ENCODE assay signal across 39 mouse cellular contexts in genomic region chr7:135430903-135431302, GRCm38 (mm10). TPM values are rescaled to one million over a fixed set of nuclear protein-coding genes. Genes with fewer than 3 reads are reported as not detected.
DNase-seq lines count a peak whose midpoint lies in the region; ATAC-seq lines count a peak whose summit lies in the region.
"Had no signal": no experiment of that assay in that cellular context is flagged by ENCODE, and none has a peak within 500 bp of the region (broad histone marks: within the 10 kb centered on the region; RNA-seq: fewer than 3 reads in every experiment).

No protein-coding gene starts in this region.

- peak; percentile 32 to 38 for DNase-seq in left cerebral cortex, adult 18-20 months (ENCODE audit: low spot score in 2 of 2)
- no peak for DNase-seq in left cerebral cortex, postnatal 14 days (ENCODE audit: low spot score in 2 of 2)
- peak; percentile 28 for DNase-seq in right cerebral cortex, postnatal 25 days
- DNase-seq in right cerebral cortex, postnatal 10 days (ENCODE audit: low spot score in 2 of 2), result no peak
- DNase-seq in retina, embryonic 14.5 days (ENCODE audit: low spot score), result peak; percentile 16
- DNase-seq in cerebellum, adult 11-12 months, result no peak
- DNase-seq: adrenal gland, adult 8-10 months; B cell, adult 2 months; cerebellum, adult 18-20 months; cerebellum, postnatal 10 days; gastrocnemius, postnatal 25 days; heart, adult 18-20 months; heart, postnatal 4 days; kidney, adult 11 months; kidney, postnatal 25 days; layer of hippocampus, postnatal 36 days; liver; lung, adult 2 months; lung, postnatal 10 days; spleen, adult 18-20 months; thymus, adult 18-20 months; thymus, postnatal 25 days had no signal

- no peaks in the 10 kb centered on the region for H3K9me3 ChIP-seq in forebrain, embryonic 16.5 days (ENCODE audit: control insufficient read depth, low read length)
- H3K9me3 ChIP-seq: forebrain, embryonic 12.5 days; neural tube, embryonic 13.5 days had no signal

- no peak for ATAC-seq in forebrain, embryonic 16.5 days
- ATAC-seq: inflammation-experienced regulatory T-cells, adult 6 months had no signal

- 67% methylated on average over 2 of the region's 2 CpGs for WGBS in forebrain, embryonic 16.5 days

- no peaks in the 10 kb centered on the region for H3K36me3 ChIP-seq in forebrain, embryonic 16.5 days (ENCODE audit: control insufficient read depth, insufficient read depth)
- H3K36me3 ChIP-seq: forebrain, embryonic 12.5 days; neural tube, embryonic 13.5 days had no signal

- H3K4me1 ChIP-seq in forebrain, embryonic 16.5 days (replicated peaks; ENCODE audit: control insufficient read depth, insufficient read depth, low read length), result no peaks in the 10 kb centered on the region
- H3K4me1 ChIP-seq: forebrain, embryonic 12.5 days; neural tube, embryonic 13.5 days had no signal

- no peak overlapping the region for H3K9ac ChIP-seq in forebrain, embryonic 16.5 days (replicated peaks; ENCODE audit: low read depth, low read length)
- H3K9ac ChIP-seq: forebrain, embryonic 12.5 days; hindbrain, embryonic 14.5 days; liver, embryonic 14.5 days; neural tube, embryonic 13.5 days had no signal

- H3K27ac ChIP-seq in forebrain, embryonic 16.5 days (ENCODE audit: low read length), result no peak overlapping the region
- H3K27ac ChIP-seq: forebrain, embryonic 12.5 days; hindbrain, embryonic 14.5 days; layer of hippocampus, adult 2 months; liver, embryonic 14.5 days; neural tube, embryonic 13.5 days had no signal

- intact Hi-C loops in left cerebral cortex, postnatal 14 days (cut with DNase I), result no loop called here

- no peak overlapping the region for H3K4me2 ChIP-seq in forebrain, embryonic 16.5 days (ENCODE audit: low read length)
- H3K4me2 ChIP-seq: forebrain, embryonic 12.5 days; heart, embryonic 11.5 days; hindbrain, embryonic 14.5 days; neural tube, embryonic 13.5 days had no signal

- H3K4me3 ChIP-seq in forebrain, embryonic 16.5 days (replicated peaks; ENCODE audit: low read length), result no peak overlapping the region
- H3K4me3 ChIP-seq: erythroblast, embryonic 14.5 days; forebrain, embryonic 12.5 days; layer of hippocampus, adult 2 months; neural tube, embryonic 13.5 days had no signal

- no peaks in the 10 kb centered on the region for H3K27me3 ChIP-seq in forebrain, embryonic 16.5 days (replicated peaks; ENCODE audit: control insufficient read depth, insufficient read depth, low read length)
- H3K27me3 ChIP-seq: forebrain, embryonic 12.5 days; neural tube, embryonic 13.5 days had no signal

RNA-seq across cellular contexts. Expression of gene Foxi2, which starts 20.8 kb away (rescaled TPM):
- total RNA-seq in left cerebral cortex, adult 18-20 months (2021), result not detected
- total RNA-seq in left cerebral cortex, postnatal 14 days (2021), result not detected
- polyA plus RNA-seq in forebrain, embryonic 16.5 days (2015; fragmentation: Nextera tagmentation; extraction: Ambion mirVana), result not detected in 2 replicates
- total RNA-seq: adrenal gland, adult 8-10 months; adrenal gland, postnatal 4 days; common myeloid progenitor, adult 5-6 weeks; gastrocnemius, adult 18-20 months; gastrocnemius, postnatal 25 days; heart, adult 18-20 months; heart, postnatal 4 days; layer of hippocampus, adult 2 months; layer of hippocampus, postnatal 36 days; left cerebral cortex, postnatal 10 days had no signal
- polyA plus RNA-seq: embryonic facial prominence, embryonic 14.5 days; erythroblast, embryonic 14.5 days; heart, embryonic 16.5 days; hindbrain, embryonic 14.5 days; inflammation-experienced regulatory T-cells, adult 6 months; kidney, embryonic 14.5 days; liver, embryonic 14.5 days; lung, adult 2 months; neural tube, embryonic 13.5 days; stomach, embryonic 16.5 days had no signal

Comparison
In these comparisons a context has a peak if more than half of its experiments do, and no peak if none do; other contexts are left out.
1. DNase-seq: peak in left cerebral cortex, adult 18-20 months (2 of 2), right cerebral cortex, postnatal 25 days (single experiment) and retina, embryonic 14.5 days (single experiment); none in left cerebral cortex, postnatal 14 days (0 of 2), right cerebral cortex, postnatal 10 days (0 of 2) and cerebellum, adult 11-12 months (single experiment).